Mouse (Mus musculus) stomach, embryonic 14.5 days (tissue): Measurements from ENCODE around the gene Lhfp. TPM values are rescaled to one million over a fixed set of nuclear protein-coding genes. Genes with fewer than 3 reads are reported as not detected.

Source experiments
- ATAC-seq: fragments of 200-750 bp; cut with Nextera tagmentation; 2 replicates; pipeline ENCODE4 v1.8.0; 2017; ENCODE audit warnings: low read depth, moderate TSS enrichment; ENCODE audit not compliant: insufficient number of reproducible peaks, insufficient read depth, low FRiP score
- H3K27ac ChIP-seq: fragments of 300-500 bp; sonication (generic); 2 replicates; pipeline ENCODE4 v1.5.1; 2014; ENCODE audit warnings: mild to moderate bottlenecking, low read length, moderate library complexity, mixed read lengths
- H3K27me3 ChIP-seq: fragments of 300-500 bp; sonication (generic); 2 replicates; pipeline ENCODE4 v1.6.1; 2014; ENCODE audit warnings: low read length, control low read depth, mixed read lengths; ENCODE audit not compliant: control insufficient read depth, insufficient read depth
- H3K36me3 ChIP-seq: fragments of 300-500 bp; sonication (generic); 2 replicates; pipeline ENCODE4 v1.6.1; 2014; ENCODE audit warnings: mild to moderate bottlenecking, control low read depth, low read length, moderate library complexity, mixed read lengths; ENCODE audit not compliant: control insufficient read depth, insufficient read depth
- H3K4me1 ChIP-seq: fragments of 300-500 bp; sonication (generic); 2 replicates; pipeline ENCODE4 v1.6.1; 2014; ENCODE audit warnings: low read length, control low read depth, mixed read lengths; ENCODE audit not compliant: control insufficient read depth, insufficient read depth
- H3K4me2 ChIP-seq: fragments of 300-500 bp; sonication (generic); replicated peaks from 2 replicates; pipeline ENCODE4 v1.6.1; 2014; ENCODE audit warnings: low read depth, low read length, control low read depth
- H3K4me3 ChIP-seq: fragments of 300-500 bp; sonication (generic); 2 replicates; pipeline ENCODE4 v1.5.1; 2014; ENCODE audit warnings: low read depth, low read length, control low read depth
- H3K9ac ChIP-seq: fragments of 300-500 bp; sonication (generic); replicated peaks from 2 replicates; pipeline ENCODE4 v1.6.1; 2014; ENCODE audit warnings: low read depth, mild to moderate bottlenecking, control low read depth, low read length, moderate library complexity, mixed read lengths
- H3K9me3 ChIP-seq: fragments of 300-500 bp; sonication (generic); 2 replicates; pipeline ENCODE4 v1.6.1; 2016; ENCODE audit warnings: low read depth, low read length, control low read depth; ENCODE audit not compliant: control insufficient read depth
- WGBS: fragments of 180-500 bp; shearing (Covaris S2); extraction: QIAGEN DNeasy Blood & Tissue Kit; methylation state at CpG from one replicate; pipeline ENCODE4 v1.1.7; 2014; 5-methylcytosine and 5-hydroxymethylcytosine counted together
- polyA plus RNA-seq: library from polyadenylated mRNA; unstranded; fragments of >200 nt; fragmentation: Nextera tagmentation; extraction: Ambion mirVana; gene quantifications from 2 replicates; pipeline ENCODE4 v1.2.1, GENCODE M21; 2014

The Lhfp gene
- polyA plus RNA-seq, 1 experiment from 2014 or later = 48.0 TPM

DNA sequence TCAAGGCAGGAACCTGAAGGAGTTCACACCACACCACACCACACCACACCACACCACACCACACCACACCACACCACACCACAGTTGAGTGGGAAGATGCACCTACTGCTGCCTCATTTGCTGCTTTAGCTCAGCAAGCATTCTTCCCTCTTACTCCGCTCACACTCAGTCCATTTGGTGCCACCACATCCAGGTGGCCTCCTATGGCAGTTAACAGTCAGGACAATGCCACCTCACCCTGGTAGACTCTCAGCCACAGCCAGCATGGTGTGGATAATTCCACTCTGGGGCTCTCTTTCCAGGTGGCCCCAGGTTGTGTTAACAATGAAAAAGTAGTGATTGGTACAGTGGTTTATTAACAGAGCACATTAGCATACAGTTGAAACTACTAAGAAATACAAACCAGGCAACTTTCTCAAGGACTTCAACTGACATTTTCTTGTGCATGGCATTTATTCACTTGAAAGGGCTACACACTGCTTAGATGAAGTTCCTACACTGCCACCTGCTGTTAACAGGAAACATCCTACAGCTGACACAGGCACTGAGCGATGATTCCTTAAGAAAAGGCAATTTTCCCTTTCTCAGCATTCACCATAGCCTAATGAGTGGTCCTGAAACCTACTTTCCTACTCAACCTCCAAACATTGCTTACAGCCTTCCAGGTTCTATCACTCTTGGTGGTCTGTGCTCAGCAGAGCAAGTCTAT is 36.8 kb upstream of the Lhfp start:
- no peaks in the 10 kb centered on the region for H3K9me3 ChIP-seq
- no peak; the same call in 1 of the 2 replicates for ATAC-seq
- 70% methylated on average over 2 of the region's 2 CpGs for WGBS
- no peak overlapping the region for H3K4me3 ChIP-seq
- H3K27ac ChIP-seq = no peak overlapping the region
- H3K9ac ChIP-seq = no peak overlapping the region
- peaks cover 4% of the 10 kb centered on the region; the same call in 1 of the 2 replicates for H3K4me1 ChIP-seq
- peaks cover 36% of the 10 kb centered on the region for H3K36me3 ChIP-seq
- H3K27me3 ChIP-seq = no peaks in the 10 kb centered on the region
- H3K4me2 ChIP-seq = no peak overlapping the region

DNA sequence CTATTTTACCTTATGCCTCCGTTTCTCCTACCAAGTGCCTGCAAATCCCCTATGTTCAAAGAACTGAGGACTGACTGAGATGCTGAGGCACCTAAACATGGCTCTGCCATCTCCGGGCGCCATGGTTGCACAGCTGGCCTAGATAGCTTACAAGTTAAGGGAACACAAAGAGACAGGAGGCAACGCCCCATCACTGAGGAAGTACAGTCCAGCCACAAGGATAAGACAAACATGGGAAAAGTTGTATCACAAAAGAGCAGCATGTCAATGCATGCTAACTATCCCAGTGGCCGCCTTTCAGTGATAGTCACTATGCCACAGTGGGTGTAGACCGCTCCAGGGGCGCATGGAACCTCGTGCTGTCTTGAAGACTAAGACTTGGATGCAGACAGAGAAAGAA is 33.9 kb upstream of the Lhfp start:
- Histone ChIP-seq H3K9ac (no peak overlapping the region), H3K27ac (no peak overlapping the region), H3K4me3 (no peak overlapping the region), H3K4me2 (no peak overlapping the region), H3K27me3 (no peaks in the 10 kb centered on the region), H3K36me3 (peaks cover 31% of the 10 kb centered on the region), H3K9me3 (no peaks in the 10 kb centered on the region), H3K4me1 (no peaks in the 10 kb centered on the region)
- 94% methylated on average over 8 of the region's 8 CpGs for WGBS
- ATAC-seq = no peak

DNA sequence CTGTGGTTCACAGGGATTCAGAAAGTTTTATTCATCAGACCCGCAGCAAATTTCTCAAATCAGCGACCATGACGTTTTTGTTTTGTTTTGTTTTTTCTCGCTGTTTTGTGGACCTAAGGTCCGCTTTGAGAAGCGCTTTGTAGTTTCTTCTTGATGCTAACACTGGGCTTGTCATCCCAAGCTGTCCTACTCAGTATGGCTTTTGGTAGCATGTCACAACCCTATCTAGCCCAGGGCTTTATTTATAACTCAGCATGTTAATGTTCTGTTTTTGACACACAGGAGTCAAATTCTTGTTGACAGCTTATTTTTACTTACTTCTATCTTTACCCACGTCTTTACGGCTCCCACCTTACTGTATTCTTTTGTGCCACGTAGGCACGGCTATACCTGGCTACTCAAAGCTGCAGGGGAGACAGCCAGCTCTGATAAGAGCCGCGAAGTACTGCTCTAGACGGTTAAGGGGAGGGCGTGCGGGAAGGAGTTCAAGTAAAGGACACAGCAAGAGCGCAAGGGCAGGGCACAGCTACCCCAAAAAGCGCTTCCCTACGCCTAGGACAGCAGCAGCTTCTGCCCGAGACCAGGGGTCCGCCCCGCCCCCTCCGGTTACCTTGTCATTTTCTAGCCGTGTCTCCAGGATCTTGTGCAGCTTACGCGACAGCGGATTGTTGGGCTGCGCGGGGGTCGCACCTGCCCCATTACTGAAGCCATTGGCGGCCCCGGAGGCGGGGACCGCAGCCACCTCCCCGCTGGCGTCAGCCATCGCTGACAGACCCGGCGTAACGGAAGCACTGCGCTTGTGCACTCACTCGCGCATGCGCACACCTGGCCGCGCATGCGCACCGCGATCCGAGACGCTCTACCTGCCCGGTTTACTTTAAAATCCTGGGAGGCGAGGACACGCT is 24.6 kb upstream of the Lhfp start, which contains the start of gene Cog6:
Gene Cog6 (minus strand): TSS at position 802 of the 905 bp plus-strand sequence.
- H3K9ac ChIP-seq = peak within 1 kb of the TSS; percentile 63; the same call in 1 of the 2 replicates
- peak within 1 kb of the TSS; percentile 89 for H3K4me2 ChIP-seq
- H3K27me3 ChIP-seq = no peaks in the 10 kb centered on the region
- H3K9me3 ChIP-seq = no peaks in the 10 kb centered on the region
- peak; percentile 89 for ATAC-seq
- peaks cover 6% of the 10 kb centered on the region; the same call in 1 of the 2 replicates for H3K36me3 ChIP-seq
- no peak within 1 kb of the TSS for H3K27ac ChIP-seq
- H3K4me1 ChIP-seq = no peaks in the 10 kb centered on the region
- 6% methylated on average over 53 of the region's 53 CpGs for WGBS
- peak within 1 kb of the TSS; percentile 83 for H3K4me3 ChIP-seq

DNA sequence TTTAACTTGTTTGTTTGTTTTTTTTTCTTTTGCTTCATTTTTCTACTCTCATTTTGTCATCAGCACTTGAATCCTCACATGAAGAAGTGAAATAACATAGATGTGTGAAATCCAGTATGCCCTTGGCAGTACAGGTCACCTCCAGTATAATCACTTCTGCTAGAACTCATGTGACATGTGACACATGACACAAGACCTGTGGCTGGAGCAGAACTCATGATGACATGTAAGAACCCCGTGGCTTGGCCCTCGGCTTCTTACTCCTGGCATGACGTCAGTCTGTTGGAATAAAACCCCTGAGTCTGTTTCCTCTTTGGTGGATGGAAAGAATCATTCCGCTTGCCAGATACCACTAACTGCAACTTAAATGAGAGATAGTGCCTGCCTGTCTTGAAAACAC is 14.0 kb upstream of the Lhfp start:
- no peaks in the 10 kb centered on the region for H3K27me3 ChIP-seq
- no peak for ATAC-seq
- no peak overlapping the region for H3K4me2 ChIP-seq
- H3K4me3 ChIP-seq = no peak overlapping the region
- no peaks in the 10 kb centered on the region for H3K4me1 ChIP-seq
- no peak overlapping the region for H3K27ac ChIP-seq
- H3K9me3 ChIP-seq = no peaks in the 10 kb centered on the region
- 83% methylated on average over 4 of the region's 4 CpGs for WGBS
- H3K9ac ChIP-seq = no peak overlapping the region
- no peaks in the 10 kb centered on the region for H3K36me3 ChIP-seq

DNA sequence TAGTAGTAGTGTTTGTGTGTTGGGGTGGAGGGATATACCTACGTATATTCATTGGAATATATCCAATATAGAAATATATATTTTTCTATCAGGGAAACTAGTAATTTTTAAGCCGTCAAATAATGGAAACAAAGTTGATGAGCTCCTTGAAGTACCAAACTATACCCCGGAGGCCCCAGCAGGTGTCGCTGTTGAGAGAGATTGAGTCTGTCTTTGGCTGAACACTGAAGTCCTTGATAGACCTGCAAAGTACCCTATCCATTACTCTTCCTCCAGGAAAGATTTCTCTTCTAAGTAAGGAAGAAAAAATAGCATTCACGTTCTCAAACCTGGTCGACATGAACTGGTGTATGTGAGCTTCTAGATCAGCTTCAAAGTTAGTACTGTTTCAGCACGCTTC is 12.3 kb upstream of the Lhfp start:
- Histone ChIP-seq H3K27me3 (no peaks in the 10 kb centered on the region), H3K9me3 (no peaks in the 10 kb centered on the region), H3K4me1 (no peaks in the 10 kb centered on the region), H3K4me3 (no peak overlapping the region), H3K36me3 (no peaks in the 10 kb centered on the region), H3K27ac (no peak overlapping the region), H3K9ac (no peak overlapping the region), H3K4me2 (no peak overlapping the region)
- 19% methylated on average over 7 of the region's 7 CpGs for WGBS
- no peak for ATAC-seq

DNA sequence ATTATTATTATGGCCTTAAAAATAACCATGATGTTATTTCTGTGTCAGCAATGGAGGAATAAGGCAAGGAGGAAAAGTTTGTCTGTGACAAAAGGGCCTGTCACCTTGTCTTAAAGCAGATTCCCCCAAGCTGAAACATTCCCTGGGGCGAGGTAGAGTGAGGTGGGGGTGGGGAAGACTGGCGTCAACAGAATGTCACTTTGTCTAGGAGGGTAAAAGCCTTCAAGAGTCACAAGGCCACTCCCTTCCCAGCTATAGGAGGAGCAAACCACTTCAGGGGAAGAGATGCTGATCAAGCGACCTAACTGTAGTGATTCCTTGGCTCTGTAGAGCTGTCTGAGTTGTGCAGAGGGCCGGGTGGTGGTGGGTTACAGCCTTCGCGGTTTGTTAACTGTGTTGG is 9.7 kb upstream of the Lhfp start:
- Histone ChIP-seq H3K36me3 (no peaks in the 10 kb centered on the region), H3K4me1 (no peaks in the 10 kb centered on the region), H3K27me3 (no peaks in the 10 kb centered on the region), H3K9ac (no peak overlapping the region), H3K27ac (no peak overlapping the region), H3K4me3 (no peak overlapping the region), H3K9me3 (no peaks in the 10 kb centered on the region), H3K4me2 (no peak overlapping the region)
- ATAC-seq = no peak
- WGBS = 42% methylated on average over 6 of the region's 6 CpGs

DNA sequence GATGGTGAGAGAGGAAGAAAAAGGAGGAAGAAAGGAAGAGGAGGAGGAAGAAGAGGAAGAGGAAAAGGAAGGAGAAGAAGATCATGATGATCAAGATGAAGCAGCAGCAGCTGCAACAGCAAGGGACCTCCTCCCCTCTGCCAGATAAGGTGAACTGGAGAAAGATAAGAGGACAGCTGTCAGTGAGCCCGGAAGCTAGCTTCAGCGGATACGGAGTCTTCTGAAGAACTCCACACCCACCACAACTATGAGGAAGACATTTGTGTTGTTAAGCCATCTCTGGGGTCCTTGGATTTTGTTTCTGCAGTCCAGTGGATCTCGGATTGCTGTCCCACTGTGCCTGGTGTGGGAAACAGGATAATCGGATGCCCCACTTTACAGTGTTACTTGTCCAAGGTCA is 8.9 kb upstream of the Lhfp start:
- no peak overlapping the region for H3K4me2 ChIP-seq
- H3K4me1 ChIP-seq = no peaks in the 10 kb centered on the region
- 41% methylated on average over 5 of the region's 5 CpGs for WGBS
- no peak overlapping the region for H3K27ac ChIP-seq
- H3K27me3 ChIP-seq = no peaks in the 10 kb centered on the region
- no peak overlapping the region for H3K4me3 ChIP-seq
- H3K9ac ChIP-seq = no peak overlapping the region
- H3K9me3 ChIP-seq = no peaks in the 10 kb centered on the region
- no peak for ATAC-seq
- no peaks in the 10 kb centered on the region for H3K36me3 ChIP-seq

DNA sequence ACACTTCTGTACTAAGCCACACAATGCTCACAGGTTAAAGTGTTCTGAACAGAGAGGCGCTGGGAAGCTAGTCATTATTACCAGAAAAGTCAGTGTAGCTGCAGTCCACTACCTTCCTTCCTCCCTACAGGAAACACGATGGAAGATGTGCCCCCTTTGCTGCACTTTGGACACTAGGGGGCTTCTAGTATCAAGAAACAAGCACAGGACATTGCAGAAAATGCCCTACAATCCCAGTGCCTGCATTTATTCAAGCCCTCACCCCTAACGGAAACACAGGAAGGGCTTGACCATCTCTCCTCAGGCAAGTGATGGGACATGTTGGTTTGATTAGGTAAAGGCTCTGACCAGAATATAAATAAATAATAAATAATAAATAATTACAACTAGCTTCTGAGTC is 7.9 kb upstream of the Lhfp start:
- no peaks in the 10 kb centered on the region for H3K4me1 ChIP-seq
- H3K4me2 ChIP-seq = no peak overlapping the region
- WGBS = 25% methylated on average over 3 of the region's 3 CpGs
- H3K9me3 ChIP-seq = no peaks in the 10 kb centered on the region
- no peaks in the 10 kb centered on the region for H3K27me3 ChIP-seq
- H3K27ac ChIP-seq = no peak overlapping the region
- H3K36me3 ChIP-seq = no peaks in the 10 kb centered on the region
- H3K4me3 ChIP-seq = no peak overlapping the region
- ATAC-seq = no peak
- H3K9ac ChIP-seq = no peak overlapping the region; the same call in 1 of the 2 replicates
